Mouse (Mus musculus): Measurements from ENCODE around the gene Riok2. TPM values are rescaled to one million over a fixed set of nuclear protein-coding genes. Genes with fewer than 3 reads are reported as not detected.

Gene Riok2
- polyA plus RNA-seq, 1 experiment from 2014 or later = 10.5 TPM

DNA sequence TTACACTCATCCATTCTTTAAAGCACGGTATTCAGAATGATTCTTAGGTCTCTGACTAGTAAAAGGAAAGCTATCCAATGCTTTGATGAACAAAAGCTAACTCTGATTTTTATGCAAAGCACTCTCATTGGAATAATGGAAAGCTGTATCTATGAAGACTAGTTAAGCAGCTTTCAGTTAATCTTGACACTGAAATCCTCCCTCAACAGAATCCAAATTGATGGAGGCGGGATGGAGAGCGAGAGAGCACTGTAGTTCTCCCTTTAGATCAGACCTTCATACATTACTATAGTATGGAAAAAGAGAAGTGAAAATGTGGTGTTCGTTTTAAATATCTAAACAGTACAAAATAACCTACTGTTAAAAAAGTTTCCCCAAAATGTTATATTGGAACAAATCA is 59.6 kb downstream of the Riok2 start:
- Histone ChIP-seq H3K4me1 (ENCODE audit: insufficient read depth) (no peaks in the 10 kb centered on the region), H3K27me3 (ENCODE audit: insufficient read depth, low read length) (no peaks in the 10 kb centered on the region), H3K9ac (replicated peaks) (no peak overlapping the region), H3K4me3 (ENCODE audit: low read depth, low read length) (no peak overlapping the region), H3K27ac (ENCODE audit: low read depth) (no peak overlapping the region), H3K4me2 (ENCODE audit: low read depth, low read length) (no peak overlapping the region), H3K9me3 (ENCODE audit: low read length) (no peaks in the 10 kb centered on the region), H3K36me3 (replicated peaks; ENCODE audit: insufficient read depth, low read length) (no peaks in the 10 kb centered on the region)
- WGBS (ENCODE audit: insufficient replicate concordance) = 74% methylated on average over 4 of the region's 4 CpGs
- ATAC-seq (no peak), DNase-seq (no peak)
- no peak for TF ChIP-seq CTCF (IDR thresholded peaks at IDR 0.05; ENCODE audit: low read depth)
- TF ChIP-seq EP300 (IDR thresholded peaks at IDR 0.05; ENCODE audit: low read depth) = no peak

DNA sequence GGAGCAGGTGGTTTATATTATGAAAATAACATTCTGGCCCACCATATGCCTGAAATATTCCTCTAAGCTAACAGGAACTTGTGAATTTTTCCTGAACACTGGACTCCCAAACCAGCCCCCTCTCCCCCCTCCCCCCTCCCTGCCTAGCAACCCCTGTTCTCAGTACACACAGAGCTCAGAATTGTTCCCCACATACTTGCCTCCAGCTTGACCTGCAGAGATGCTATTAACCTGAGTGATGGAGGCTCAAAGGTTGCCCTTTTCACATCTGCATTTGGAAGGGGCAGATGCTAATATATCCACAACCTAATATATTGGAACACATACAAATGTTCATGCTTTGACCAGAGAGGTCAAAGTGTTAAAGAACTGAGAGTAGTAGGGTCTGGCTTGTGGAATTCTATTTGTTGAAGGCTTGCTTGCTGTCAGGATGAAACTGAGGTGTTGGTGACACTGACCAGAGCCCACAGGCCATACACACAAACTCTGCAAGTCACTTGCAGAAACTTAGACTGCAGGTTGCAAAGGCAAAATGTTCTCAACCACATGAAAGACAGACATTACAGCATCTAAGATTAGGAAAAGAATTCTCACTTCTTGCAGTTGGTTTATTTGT is 64.6 kb downstream of the Riok2 start:
- Histone ChIP-seq H3K27me3 (ENCODE audit: insufficient read depth, low read length) (no peaks in the 10 kb centered on the region), H3K9me3 (ENCODE audit: low read length) (no peaks in the 10 kb centered on the region), H3K4me2 (ENCODE audit: low read depth, low read length) (no peak overlapping the region), H3K27ac (ENCODE audit: low read depth) (no peak overlapping the region), H3K4me3 (ENCODE audit: low read depth, low read length) (no peak overlapping the region), H3K36me3 (replicated peaks; ENCODE audit: insufficient read depth, low read length) (no peaks in the 10 kb centered on the region), H3K4me1 (ENCODE audit: insufficient read depth) (no peaks in the 10 kb centered on the region), H3K9ac (replicated peaks) (no peak overlapping the region)
- ATAC-seq (no peak), DNase-seq (no peak)
- TF ChIP-seq CTCF (IDR thresholded peaks at IDR 0.05; ENCODE audit: low read depth) (no peak), EP300 (IDR thresholded peaks at IDR 0.05; ENCODE audit: low read depth) (no peak)

DNA sequence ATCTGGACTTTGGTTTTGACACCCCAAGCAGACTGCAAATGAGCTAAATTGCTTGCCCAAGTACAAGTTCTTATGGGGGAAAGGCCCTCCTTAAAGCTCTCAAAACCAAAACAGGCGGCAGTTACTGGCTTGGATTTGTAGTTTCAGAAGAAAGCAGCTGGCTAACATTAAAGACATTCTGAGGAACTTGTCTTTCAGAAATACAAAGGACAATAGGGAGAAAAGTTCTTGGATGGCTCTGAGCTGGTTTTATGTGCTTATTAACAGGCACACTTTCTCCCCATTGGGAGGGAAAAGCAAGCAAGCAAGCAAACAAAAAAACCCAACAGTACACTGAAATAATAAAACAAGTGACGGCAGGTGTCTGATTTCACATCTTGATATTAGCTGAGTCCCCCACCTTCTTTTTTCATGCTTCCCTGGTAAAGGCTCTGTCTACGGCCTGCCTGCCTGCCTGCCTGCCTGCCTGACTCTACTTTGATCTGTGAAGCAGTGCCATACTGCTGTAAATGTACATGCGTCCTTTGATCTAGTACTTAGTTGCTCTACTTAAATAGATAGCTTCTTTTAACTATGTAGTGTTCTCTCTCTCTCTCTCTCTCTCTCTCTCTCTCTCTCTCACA is 67.9 kb downstream of the Riok2 start:
- Histone ChIP-seq H3K36me3 (replicated peaks; ENCODE audit: insufficient read depth, low read length) (no peaks in the 10 kb centered on the region), H3K27me3 (ENCODE audit: insufficient read depth, low read length) (no peaks in the 10 kb centered on the region), H3K4me3 (ENCODE audit: low read depth, low read length) (no peak overlapping the region), H3K4me2 (ENCODE audit: low read depth, low read length) (no peak overlapping the region), H3K9me3 (ENCODE audit: low read length) (no peaks in the 10 kb centered on the region), H3K4me1 (ENCODE audit: insufficient read depth) (no peaks in the 10 kb centered on the region), H3K9ac (replicated peaks) (no peak overlapping the region), H3K27ac (ENCODE audit: low read depth) (no peak overlapping the region)
- TF ChIP-seq EP300 (IDR thresholded peaks at IDR 0.05; ENCODE audit: low read depth) (no peak), CTCF (IDR thresholded peaks at IDR 0.05; ENCODE audit: low read depth) (no peak)
- no peak for ATAC-seq
- DNase-seq = no peak
- 62% methylated on average over 4 of the region's 4 CpGs for WGBS (ENCODE audit: insufficient replicate concordance)

DNA sequence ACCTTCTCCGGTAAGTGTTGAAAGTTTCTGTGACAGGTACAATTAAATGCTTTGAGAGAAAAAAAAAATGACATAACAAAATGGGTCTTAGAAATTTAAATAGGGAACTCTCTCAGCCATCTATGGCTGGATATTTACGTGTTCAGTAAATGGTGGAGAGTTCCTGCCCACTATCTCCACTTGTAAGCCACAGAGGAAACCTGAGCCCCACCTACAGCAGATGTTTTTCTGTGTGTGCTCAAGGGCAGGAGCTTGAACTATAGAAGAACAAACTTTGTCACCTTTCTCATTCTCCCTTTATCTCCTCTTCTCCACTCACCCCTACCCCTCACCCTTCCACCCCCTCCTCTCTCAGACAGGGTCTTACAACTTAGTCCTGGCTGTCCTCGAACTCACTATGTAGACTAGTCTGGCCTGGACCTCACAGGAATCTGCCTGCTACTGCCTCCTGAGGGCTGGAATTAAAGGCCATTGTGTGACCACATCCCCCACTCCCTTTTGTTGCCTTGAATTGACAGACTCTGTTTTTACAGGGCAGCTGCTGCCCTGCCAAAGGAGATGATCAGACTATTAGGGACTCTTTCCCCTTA is 70.3 kb downstream of the Riok2 start:
- H3K9me3 ChIP-seq (ENCODE audit: low read length) = no peaks in the 10 kb centered on the region

More for the DNA sequence above, 70.3 kb downstream of the Riok2 start:
- ATAC-seq (no peak), DNase-seq (no peak)
- Histone ChIP-seq H3K4me1 (ENCODE audit: insufficient read depth) (0 out of 2 replicates have a peak, but pooled peaks cover 6% of the 10 kb centered on the region), H3K4me2 (ENCODE audit: low read depth, low read length) (no peak overlapping the region), H3K4me3 (ENCODE audit: low read depth, low read length) (no peak overlapping the region), H3K27ac (ENCODE audit: low read depth) (no peak overlapping the region), H3K36me3 (replicated peaks; ENCODE audit: insufficient read depth, low read length) (no peaks in the 10 kb centered on the region), H3K9ac (replicated peaks) (no peak overlapping the region), H3K27me3 (ENCODE audit: insufficient read depth, low read length) (no peaks in the 10 kb centered on the region)
- TF ChIP-seq CTCF (IDR thresholded peaks at IDR 0.05; ENCODE audit: low read depth) (no peak), EP300 (IDR thresholded peaks at IDR 0.05; ENCODE audit: low read depth) (no peak)
- 57% methylated on average over 3 of the region's 3 CpGs for WGBS (ENCODE audit: insufficient replicate concordance)

Other genes starting within 250 kb of the Riok2 start
- 0.14 and 0.25 TPM in 2 replicates for gene Lix1, start 28.4 kb downstream of the Riok2 start, polyA plus RNA-seq (2015; fragmentation: Nextera tagmentation; extraction: Ambion mirVana)

Data from liver, postnatal 0 days (tissue).